Mouse (Mus musculus) heart, embryonic 12.5 days (tissue): ENCODE data around the gene Bclaf1. TPM values are rescaled to one million over a fixed set of nuclear protein-coding genes. Genes with fewer than 3 reads are reported as not detected.

Experiments
- ATAC-seq: fragments of 200-750 bp; cut with Nextera tagmentation; 2 replicates; pipeline ENCODE4 v1.8.0; 2017; ENCODE audit warnings: moderate TSS enrichment, moderate library complexity; ENCODE audit not compliant: insufficient number of reproducible peaks, low FRiP score
- H3K27ac ChIP-seq: fragments of 300-500 bp; sonication (generic); 2 replicates; pipeline ENCODE4 v1.5.1; 2016; ENCODE audit warnings: mild to moderate bottlenecking, moderate library complexity; ENCODE audit not compliant: poor library complexity, severe bottlenecking
- H3K27me3 ChIP-seq: fragments of 300-500 bp; sonication (generic); replicated peaks from 2 replicates; pipeline ENCODE4 v1.6.1; 2016; ENCODE audit warnings: mild to moderate bottlenecking, moderate library complexity
- H3K36me3 ChIP-seq: fragments of 300-500 bp; sonication (generic); 2 replicates; pipeline ENCODE4 v1.6.1; 2016; ENCODE audit warnings: mild to moderate bottlenecking, moderate library complexity
- H3K4me1 ChIP-seq: fragments of 300-500 bp; sonication (generic); replicated peaks from 2 replicates; pipeline ENCODE4 v1.6.1; 2016; ENCODE audit warnings: mild to moderate bottlenecking
- H3K4me2 ChIP-seq: fragments of 300-500 bp; sonication (generic); 2 replicates; pipeline ENCODE4 v1.6.1; 2016; ENCODE audit warnings: mild to moderate bottlenecking, moderate library complexity
- H3K4me3 ChIP-seq: fragments of 300-500 bp; sonication (generic); 2 replicates; pipeline ENCODE4 v1.5.1; 2016; ENCODE audit warnings: mild to moderate bottlenecking
- H3K9ac ChIP-seq: fragments of 300-500 bp; sonication (generic); 2 replicates; pipeline ENCODE4 v1.6.1; 2016; ENCODE audit warnings: mild to moderate bottlenecking, moderate library complexity
- H3K9me3 ChIP-seq: fragments of 300-500 bp; sonication (generic); replicated peaks from 2 replicates; pipeline ENCODE4 v1.6.1; 2016; ENCODE audit warnings: mild to moderate bottlenecking, moderate library complexity
- WGBS: fragments of 180-500 bp; shearing (Covaris S2); methylation state at CpG from one replicate; pipeline ENCODE4 v1.1.7; 2016; 5-methylcytosine and 5-hydroxymethylcytosine counted together
- polyA plus RNA-seq: library from polyadenylated mRNA; unstranded; fragments of >200 nt; fragmentation: Nextera tagmentation; extraction: Ambion mirVana; gene quantifications from 2 replicates; pipeline ENCODE4 v1.2.1, GENCODE M21; 2016

The Bclaf1 gene
- polyA plus RNA-seq, 1 experiment from 2014 or later: 94.4 TPM

DNA sequence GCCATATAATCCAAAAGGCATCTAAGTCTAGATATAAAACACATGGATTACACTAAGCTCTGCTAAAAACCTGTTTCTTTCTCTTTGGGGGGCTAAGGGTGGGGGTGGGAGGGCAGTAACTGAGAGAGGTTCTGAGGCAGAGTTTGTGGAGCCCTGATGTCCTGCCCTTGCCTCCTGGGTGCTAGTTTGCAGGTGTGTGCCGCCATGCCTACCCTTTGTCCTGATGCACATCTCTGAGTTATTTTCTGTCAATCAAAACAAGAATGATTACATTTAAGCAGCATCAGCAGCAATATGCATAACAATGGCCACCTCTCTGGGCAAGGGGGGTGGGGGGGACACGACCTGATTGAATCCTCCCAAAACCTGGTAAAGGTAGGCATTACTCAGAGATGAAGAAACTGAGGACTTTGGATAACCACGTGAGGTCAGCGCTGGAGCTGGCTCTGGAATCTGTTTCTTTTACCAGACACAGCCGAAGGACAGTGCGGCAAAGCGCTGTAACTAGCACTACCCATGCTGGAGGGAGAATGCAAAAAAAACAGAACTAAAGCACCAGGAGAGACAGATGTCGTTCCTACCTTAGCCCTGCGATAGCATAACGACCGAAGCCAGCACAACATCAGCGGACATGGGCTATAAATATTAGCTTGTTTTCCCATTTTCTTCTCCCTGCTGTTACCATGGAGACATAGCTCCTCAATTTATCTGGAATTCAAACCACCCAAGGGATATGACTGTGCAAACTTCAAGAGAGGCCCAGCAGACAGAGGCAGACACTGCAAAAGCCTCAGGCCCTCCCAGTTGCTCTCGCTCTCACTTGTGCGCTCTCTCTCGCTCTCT lies 26.1 kb upstream of the Bclaf1 start:
- no peak overlapping the region for H3K4me3 ChIP-seq
- no peaks in the 10 kb centered on the region for H3K27me3 ChIP-seq
- H3K27ac ChIP-seq: peak overlapping the region; percentile 14; the same call in 1 of the 2 replicates
- no peaks in the 10 kb centered on the region for H3K9me3 ChIP-seq
- ATAC-seq: no peak
- 0 out of 2 replicates have a peak overlapping the region, but pooled peaks have one; percentile 32 for H3K9ac ChIP-seq
- H3K4me2 ChIP-seq: no peak overlapping the region
- H3K4me1 ChIP-seq: peaks cover 38% of the 10 kb centered on the region
- no peaks in the 10 kb centered on the region for H3K36me3 ChIP-seq
- WGBS: 52% methylated on average over 15 of the region's 15 CpGs

DNA sequence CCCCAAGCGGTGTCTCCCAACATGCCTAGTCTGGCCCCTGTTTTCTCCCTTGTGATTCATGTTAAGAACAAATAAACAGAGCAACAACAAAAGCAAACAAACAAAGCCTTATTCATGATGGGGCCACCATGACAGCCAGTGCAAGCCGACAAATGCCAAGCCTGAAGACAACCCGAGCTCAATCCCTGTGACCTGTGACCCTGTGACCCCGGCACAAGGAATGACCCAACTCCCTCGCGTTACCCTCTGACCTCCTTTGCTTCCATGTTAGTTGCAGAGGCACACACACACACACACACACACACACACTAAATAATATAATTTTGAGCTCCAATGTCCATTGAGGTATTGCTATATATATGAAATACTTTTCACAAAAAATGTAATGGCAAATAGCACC lies 24.9 kb upstream of the Bclaf1 start:
- Histone ChIP-seq H3K4me1 (peaks cover 34% of the 10 kb centered on the region), H3K27ac (no peak overlapping the region), H3K4me3 (no peak overlapping the region), H3K9ac (no peak overlapping the region), H3K27me3 (no peaks in the 10 kb centered on the region), H3K4me2 (no peak overlapping the region), H3K9me3 (no peaks in the 10 kb centered on the region), H3K36me3 (no peaks in the 10 kb centered on the region)
- no peak for ATAC-seq
- 83% methylated on average over 6 of the region's 6 CpGs for WGBS

DNA sequence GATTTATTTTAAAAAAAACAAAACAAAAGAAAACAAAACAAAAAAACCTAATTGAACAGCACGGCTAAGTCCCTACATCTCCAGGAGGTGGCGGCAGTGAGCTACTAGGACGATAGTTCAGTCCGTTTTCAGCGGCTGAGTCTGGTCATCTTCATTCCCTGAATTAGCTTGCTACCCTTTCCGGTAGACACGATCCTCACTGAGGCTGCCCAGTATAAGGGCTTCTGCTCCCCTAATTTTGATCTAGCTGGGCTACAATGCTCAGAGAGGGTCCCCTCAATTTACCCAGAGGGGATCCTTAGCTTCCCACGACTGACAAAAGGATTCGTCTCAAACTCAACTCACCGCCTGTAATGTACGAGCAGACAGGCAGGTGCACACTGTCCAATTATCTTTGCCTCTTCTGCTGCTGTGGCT lies 21.8 kb upstream of the Bclaf1 start:
- peak overlapping the region; percentile 40; the same call in 1 of the 2 replicates for H3K9ac ChIP-seq
- peak overlapping the region; percentile 62 for H3K4me2 ChIP-seq
- no peaks in the 10 kb centered on the region for H3K9me3 ChIP-seq
- H3K27me3 ChIP-seq: no peaks in the 10 kb centered on the region
- H3K4me1 ChIP-seq: peaks cover 24% of the 10 kb centered on the region
- no peak for ATAC-seq
- H3K27ac ChIP-seq: no peak overlapping the region
- H3K36me3 ChIP-seq: no peaks in the 10 kb centered on the region
- 15% methylated on average over 11 of the region's 11 CpGs for WGBS
- peak overlapping the region; percentile 27 for H3K4me3 ChIP-seq

DNA sequence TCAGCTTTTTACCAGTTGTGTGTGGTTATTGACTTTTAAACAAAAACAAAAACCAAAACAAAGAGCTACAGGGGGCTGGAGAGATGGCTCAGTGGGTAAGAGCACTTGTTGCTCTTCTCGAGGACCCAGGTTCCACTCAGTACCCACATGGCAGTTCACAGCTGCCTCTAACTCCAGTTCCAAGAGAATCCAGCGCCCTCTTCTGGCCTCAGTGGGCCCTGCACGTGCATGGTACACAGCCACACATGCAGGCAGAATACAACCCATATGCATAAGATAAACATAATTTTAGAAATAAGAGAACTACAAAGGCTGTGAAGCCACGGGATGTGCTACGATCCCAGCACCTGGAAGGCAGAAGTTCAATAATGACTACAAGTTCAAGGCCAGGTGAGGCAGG lies 16.3 kb upstream of the Bclaf1 start:
- Histone ChIP-seq H3K9ac (no peak overlapping the region), H3K4me2 (no peak overlapping the region), H3K4me3 (no peak overlapping the region), H3K9me3 (no peaks in the 10 kb centered on the region), H3K36me3 (no peaks in the 10 kb centered on the region), H3K27ac (no peak overlapping the region), H3K27me3 (no peaks in the 10 kb centered on the region), H3K4me1 (peaks cover 9% of the 10 kb centered on the region)
- ATAC-seq: no peak
- 67% methylated on average over 5 of the region's 5 CpGs for WGBS

DNA sequence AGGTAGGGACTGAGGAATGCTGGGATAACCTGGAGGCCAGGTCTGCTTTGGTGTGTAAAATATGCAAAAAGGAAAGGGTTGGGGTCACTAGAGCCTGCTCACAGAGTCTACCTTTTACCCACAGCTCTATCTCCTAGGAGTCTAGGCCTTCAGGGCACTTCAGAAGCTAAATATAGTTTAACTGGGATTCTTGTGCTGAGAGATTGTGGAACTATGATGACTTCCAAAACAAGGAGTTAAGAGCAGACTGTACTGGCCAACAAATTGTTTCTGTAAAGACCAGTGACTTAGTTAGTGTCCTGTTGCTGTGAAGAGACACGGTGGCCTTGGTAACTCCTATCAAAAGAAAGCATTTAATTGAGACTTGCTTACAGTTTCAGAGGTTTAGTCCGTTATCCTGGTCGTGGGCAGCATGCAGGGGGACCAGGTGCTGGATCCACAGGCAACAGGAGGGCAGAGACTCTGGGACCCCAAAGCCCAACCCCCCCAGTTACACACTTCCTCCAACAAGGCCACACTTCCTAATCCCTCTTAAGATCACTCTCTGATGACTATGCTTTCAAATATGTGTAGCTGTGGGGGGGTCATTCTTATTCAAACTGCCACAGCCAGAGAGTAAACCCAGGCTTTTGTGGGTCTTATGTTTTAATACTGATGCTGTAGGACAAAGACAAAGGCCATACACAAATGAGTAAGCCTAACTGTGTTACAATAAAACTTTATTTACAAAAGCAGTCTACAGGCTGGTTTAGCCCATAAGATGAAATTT lies 13.9 kb upstream of the Bclaf1 start:
- no peak for ATAC-seq
- Histone ChIP-seq H3K4me2 (0 out of 2 replicates have a peak overlapping the region, but pooled peaks have one; percentile 5), H3K27me3 (no peaks in the 10 kb centered on the region), H3K4me3 (no peak overlapping the region), H3K9me3 (no peaks in the 10 kb centered on the region), H3K36me3 (no peaks in the 10 kb centered on the region), H3K4me1 (peaks cover 7% of the 10 kb centered on the region), H3K9ac (no peak overlapping the region), H3K27ac (peak overlapping the region; percentile 93)
- 29% methylated on average over 3 of the region's 3 CpGs for WGBS

DNA sequence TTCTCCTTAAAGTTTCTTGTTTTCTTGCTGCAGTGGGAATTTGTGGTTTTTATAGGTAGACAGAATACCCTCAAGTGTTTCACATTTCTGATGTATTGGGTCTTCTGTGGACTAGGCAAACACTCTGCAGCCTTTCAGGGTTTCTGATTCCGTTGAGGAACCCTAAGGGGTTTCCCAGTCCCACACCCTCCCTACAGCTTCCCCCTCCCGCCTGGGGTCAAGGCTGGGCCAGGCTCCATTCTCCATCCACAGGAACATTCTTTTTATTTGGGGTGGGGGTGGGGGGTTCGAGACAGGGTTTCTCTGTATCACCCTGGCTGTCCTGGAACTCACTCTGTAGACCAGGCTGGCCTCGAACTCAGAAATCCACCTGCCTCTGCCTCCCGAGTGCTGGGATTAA lies 13.2 kb upstream of the Bclaf1 start:
- Histone ChIP-seq H3K4me2 (no peak overlapping the region), H3K36me3 (no peaks in the 10 kb centered on the region), H3K4me3 (no peak overlapping the region), H3K4me1 (peaks cover 7% of the 10 kb centered on the region), H3K9me3 (no peaks in the 10 kb centered on the region), H3K27me3 (no peaks in the 10 kb centered on the region), H3K27ac (no peak overlapping the region), H3K9ac (no peak overlapping the region)
- ATAC-seq: no peak
- WGBS: 80% methylated on average over 5 of the region's 5 CpGs

DNA sequence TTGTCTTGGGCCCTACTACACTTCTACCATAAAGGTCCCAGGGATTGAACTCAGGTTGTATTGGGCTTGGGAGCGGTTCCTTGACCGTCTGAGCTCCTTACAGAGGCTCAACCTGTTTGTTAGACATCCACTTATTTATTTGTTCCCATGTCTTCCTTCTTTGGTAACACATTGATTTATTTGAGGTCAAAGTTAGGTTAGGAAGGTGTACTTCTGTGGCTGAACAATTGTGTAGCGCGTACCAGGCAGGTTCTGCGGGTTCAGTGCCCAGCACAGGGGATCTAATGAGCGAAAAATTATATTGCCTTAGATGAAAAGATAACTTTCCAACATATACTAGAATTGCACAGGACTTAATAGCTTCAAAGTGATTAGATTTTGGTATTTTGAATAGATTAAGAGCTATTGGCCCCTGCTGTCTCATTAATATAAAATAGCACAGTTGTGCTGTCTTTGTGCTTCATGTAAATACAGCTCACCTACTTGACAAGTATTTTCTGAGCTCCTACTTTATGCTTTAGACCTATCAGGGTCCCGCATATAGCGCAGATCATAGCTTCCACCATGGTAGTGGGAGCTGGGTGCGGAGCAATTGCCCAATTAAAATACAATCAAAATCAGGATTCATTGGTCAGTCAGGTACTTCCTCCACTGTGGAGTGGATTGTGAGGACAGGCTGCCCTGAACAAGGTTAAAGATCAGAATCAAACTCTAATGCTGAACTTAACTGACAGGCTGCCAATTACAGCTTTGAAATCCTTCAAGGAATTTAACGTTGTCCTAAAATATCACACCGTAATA lies 1.1 kb upstream of the Bclaf1 start:
- peak overlapping the region; percentile 85 for H3K4me3 ChIP-seq
- H3K9ac ChIP-seq: peak overlapping the region; percentile 83
- H3K4me2 ChIP-seq: peak overlapping the region; percentile 77
- H3K36me3 ChIP-seq: 0 out of 2 replicates have a peak, but pooled peaks cover 2% of the 10 kb centered on the region
- peaks cover 12% of the 10 kb centered on the region for H3K4me1 ChIP-seq
- no peaks in the 10 kb centered on the region for H3K27me3 ChIP-seq
- WGBS: 52% methylated on average over 11 of the region's 11 CpGs
- H3K27ac ChIP-seq: peak overlapping the region; percentile 99
- H3K9me3 ChIP-seq: no peaks in the 10 kb centered on the region
- no peak for ATAC-seq

DNA sequence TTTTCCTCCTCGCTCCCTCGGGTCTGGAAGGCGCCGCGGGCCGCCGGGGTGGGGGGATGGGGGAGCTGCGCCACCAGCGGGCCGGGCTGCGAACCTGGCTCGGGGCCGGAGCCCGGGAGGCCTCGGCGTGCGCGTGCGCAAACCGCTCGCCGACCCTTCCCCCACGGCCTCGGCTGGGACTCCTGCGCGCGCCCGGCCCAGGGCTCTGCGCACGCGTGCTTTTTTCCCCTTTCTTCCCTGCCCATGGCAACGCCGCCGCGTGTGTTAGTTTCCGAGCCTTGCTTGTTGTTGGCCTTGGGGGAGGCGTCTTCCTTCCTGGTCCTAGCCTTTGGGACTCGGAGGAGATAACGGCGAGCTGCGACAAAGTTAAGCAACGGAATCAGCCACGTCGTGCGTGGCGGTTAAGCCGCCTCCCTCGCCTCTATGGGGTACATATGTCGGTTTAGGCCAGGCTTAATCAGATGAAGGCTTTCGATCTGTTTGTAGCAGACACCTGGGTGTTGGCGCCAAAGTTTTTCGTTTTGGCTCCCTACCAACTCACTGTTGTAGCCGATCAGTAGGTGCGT lies 550 bp downstream of the Bclaf1 start:
- Histone ChIP-seq H3K27ac (peak overlapping the region; percentile 99), H3K4me2 (peak overlapping the region; percentile 77), H3K4me3 (peak overlapping the region; percentile 85), H3K27me3 (no peaks in the 10 kb centered on the region), H3K4me1 (peaks cover 18% of the 10 kb centered on the region), H3K9me3 (no peaks in the 10 kb centered on the region), H3K36me3 (0 out of 2 replicates have a peak, but pooled peaks cover 2% of the 10 kb centered on the region), H3K9ac (peak overlapping the region; percentile 93)
- under 1% methylated on average over 54 of the region's 54 CpGs for WGBS
- ATAC-seq: peak; percentile 78

DNA sequence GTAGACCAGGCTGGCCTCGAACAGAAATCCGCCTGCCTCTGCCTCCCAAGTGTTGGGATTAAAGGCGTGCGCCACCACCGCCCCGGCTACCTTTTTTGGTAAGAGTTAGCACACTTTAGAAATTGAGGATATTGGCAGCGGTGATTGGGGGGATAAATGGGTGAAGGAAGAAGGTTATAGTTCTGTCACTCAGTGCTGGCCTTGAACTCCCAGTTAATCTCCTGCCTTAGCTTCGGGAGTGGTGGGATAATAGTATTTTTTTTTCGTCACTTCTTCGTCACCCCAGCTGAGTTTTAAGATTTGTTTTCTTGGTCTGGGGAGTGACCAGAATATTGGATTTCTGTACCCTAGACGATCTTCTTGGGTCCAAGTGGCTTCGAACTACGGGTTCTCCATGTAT lies 1.2 kb downstream of the Bclaf1 start:
- Histone ChIP-seq H3K9ac (peak overlapping the region; percentile 93), H3K36me3 (peaks cover 4% of the 10 kb centered on the region), H3K9me3 (no peaks in the 10 kb centered on the region), H3K27ac (no peak overlapping the region; the same call in 1 of the 2 replicates), H3K4me2 (peak overlapping the region; percentile 77), H3K4me1 (peaks cover 18% of the 10 kb centered on the region), H3K27me3 (no peaks in the 10 kb centered on the region), H3K4me3 (peak overlapping the region; percentile 85)
- ATAC-seq: no peak
- WGBS: 38% methylated on average over 13 of the region's 13 CpGs

DNA sequence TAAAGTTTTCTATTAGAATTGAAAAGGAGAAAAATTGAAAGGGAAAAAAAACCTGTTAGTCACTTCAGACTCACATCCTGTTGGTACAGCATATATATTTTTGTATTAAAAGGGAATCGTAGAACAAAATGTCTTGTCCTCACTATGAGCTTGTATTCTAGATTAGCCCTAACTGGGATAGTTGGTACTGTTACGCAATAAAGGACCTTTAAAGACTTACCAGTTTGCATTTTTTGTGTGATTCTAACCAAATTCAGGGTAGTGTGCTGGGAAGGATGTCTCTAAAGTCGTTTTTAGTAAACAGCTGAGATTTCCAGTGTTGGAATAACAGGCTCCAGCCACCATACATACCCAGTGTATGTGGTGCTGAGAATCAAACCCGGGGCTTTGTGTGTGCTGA lies 1.7 kb downstream of the Bclaf1 start:
- Histone ChIP-seq H3K4me3 (peak overlapping the region; percentile 85; the same call in 1 of the 2 replicates), H3K27me3 (no peaks in the 10 kb centered on the region), H3K9me3 (no peaks in the 10 kb centered on the region), H3K4me1 (peaks cover 18% of the 10 kb centered on the region), H3K27ac (no peak overlapping the region), H3K36me3 (peaks cover 8% of the 10 kb centered on the region), H3K4me2 (peak overlapping the region; percentile 49), H3K9ac (no peak overlapping the region)
- 83% methylated on average over 4 of the region's 4 CpGs for WGBS
- no peak for ATAC-seq
